Mouse (Mus musculus) T-helper 17 cell (primary cell): ENCODE measurements at regions not wholly inside any gene's neighbourhood (a gene's known extent, or its start where the extent isn't known, plus 50 kb on each side); places are given as distances from the start of the nearest gene placed in this dataset.

Experiments used
- in situ Hi-C, 2 experiments: fragments of 300-600 bp; cut with MboI, MseI; formaldehyde crosslinking; loops; 1 replicate in 1 of 2; 2 replicates in 1 of 2; pipeline ENCODE4 v1.15.1; 2025; ENCODE audit warnings: high pct_unique_total_duplicates in 2 of 2

DNA sequence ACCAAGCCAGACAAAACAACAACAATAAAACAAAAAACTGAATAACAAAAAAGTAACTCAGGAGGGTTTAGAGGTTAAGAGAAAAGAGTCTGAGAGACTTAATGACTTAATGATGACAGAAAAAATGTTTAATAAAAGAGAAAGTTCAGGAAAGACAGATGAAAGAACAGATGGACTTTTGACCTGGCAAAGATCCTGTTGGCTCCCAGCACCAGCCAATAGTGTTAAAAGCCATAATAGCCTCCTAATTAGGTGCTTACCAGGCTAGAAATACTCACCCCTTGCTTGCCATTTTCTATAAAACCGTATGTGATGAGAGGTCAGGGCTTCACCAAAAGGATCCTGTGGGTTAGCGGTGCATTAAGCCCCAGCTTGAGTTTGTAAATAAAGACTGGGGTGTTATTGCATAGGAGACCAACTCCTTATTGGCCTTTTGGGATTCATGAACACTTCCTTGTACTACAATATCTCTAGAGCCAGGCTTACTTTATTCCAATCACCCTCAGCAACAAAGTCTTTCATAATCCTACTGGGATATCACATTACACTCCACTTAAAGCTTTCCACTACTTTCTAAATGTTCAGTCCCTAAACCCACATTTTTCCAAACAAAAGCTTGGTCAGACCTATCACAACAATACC, 282.1 kb upstream of the Rasa1 start:
- in situ Hi-C loops = no loop called here

DNA sequence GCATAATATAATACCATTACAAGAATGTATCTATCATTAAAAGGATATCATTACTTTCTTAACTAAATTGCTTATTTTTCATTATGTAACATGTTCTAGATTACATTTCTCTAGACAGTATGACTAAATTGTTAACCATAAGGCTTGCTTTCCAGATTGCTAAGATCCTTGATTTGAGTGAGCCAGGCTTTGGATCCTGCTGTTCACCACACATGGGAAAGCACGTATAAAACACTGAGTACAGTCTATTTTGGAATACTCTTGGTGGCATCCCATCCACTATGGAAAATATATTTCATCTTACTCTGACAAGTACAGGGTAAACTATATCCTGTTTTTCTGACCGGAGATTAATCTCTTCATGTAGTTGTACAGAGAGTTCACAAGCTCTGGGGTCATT, 268.9 kb upstream of the Rasa1 start:
- in situ Hi-C loops = no loop called here

DNA sequence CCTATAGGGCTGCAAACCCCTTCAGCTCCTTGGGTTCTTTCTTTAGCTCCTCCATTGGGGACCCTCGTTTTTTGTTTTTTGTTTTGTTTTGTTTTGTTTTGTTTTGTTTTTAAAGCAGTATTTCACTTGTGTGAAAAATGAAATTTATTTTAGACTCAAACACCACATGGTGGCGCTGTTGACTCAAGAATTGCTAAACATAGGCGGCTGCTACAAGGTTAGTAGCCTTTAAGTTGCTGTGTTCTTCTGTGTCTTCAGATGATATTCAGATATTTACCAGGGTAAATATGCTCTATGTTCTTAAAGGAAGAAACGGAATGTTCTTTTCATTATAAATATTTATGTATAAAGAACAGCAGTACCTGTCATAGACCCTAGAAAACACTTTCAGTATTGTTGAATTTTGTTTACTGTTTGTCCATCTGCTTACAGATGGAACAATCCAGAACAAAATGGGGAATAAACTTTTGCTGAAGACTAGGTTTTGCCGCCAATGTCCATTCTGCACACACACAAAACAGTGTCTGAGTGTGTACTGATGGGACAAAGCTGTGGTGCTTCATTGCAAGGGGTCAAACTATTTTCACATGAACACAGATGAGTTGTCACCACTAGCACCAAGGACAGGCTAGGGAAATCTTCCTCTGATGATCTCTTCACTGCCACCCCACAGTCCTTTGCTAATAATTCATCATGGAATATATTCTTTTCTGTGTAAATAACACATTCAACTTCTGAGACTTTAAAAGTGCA, 267.3 kb upstream of the Rasa1 start:
- in situ Hi-C loops = no loop called here

DNA sequence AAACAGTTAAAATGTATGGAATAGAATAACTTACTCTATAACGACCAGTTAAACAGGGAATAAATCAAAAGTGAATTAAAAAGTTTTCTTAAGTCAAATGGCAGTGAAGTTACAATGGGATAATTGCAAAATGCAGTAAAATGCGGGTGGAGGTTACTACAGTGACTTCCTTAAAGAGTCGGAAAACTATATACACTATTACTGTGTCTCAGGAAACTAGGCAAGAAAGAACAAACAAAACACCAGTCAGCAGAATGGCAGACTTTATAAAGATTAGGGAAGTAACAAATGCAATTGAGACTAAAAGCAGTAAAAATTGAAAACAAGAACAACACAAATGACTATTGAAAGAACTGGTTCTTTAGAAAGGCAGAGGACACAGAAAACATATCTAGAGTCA, 264.1 kb upstream of the Rasa1 start:
- in situ Hi-C loops = no loop called here

DNA sequence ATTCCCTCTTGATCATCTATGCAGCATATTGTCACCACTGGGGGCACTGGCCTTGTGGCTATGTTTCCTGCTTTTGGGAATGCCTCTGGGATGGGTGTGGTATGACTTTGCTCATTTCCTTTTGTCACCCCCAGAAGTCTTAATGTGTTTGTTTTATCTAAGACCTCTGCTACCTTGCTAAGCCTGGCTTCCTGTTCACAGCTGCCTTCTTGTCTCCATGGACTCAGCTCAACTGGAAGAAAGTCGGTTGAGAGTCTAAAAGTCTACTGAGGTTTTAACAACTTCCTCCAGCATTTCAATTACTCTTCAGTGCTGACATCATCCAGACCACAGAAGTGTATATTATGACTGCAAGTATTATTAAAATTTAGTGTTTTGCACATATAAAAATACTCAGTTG, 220.7 kb upstream of the Rasa1 start:
- in situ Hi-C loops = loop anchor here (5.0 to 10.0 kb wide), 3 partner anchors 55 to 82 kb away; no protein-coding TSS in a partner anchor

DNA sequence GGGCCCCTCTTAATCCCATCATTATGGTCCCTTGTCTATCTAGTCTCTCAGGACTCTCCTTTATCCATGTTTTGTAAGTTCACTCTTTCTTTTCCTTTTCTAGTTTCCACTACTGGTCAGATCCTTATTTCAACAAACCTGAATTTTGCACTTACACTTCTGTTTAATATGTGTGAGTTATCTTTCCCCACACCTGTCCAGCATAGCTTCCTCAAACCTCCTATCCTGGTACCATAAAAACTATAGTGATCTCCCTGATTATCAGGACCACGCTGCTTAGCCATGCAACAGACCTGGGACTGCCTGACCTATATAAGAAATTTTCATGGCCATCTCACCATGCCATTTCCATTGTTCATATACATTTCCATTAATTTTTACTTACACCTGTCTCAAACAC, 219.6 kb upstream of the Rasa1 start:
- in situ Hi-C loops = loop anchor here (5.0 to 10.0 kb wide), 3 partner anchors 54 to 81 kb away; no protein-coding TSS in a partner anchor

DNA sequence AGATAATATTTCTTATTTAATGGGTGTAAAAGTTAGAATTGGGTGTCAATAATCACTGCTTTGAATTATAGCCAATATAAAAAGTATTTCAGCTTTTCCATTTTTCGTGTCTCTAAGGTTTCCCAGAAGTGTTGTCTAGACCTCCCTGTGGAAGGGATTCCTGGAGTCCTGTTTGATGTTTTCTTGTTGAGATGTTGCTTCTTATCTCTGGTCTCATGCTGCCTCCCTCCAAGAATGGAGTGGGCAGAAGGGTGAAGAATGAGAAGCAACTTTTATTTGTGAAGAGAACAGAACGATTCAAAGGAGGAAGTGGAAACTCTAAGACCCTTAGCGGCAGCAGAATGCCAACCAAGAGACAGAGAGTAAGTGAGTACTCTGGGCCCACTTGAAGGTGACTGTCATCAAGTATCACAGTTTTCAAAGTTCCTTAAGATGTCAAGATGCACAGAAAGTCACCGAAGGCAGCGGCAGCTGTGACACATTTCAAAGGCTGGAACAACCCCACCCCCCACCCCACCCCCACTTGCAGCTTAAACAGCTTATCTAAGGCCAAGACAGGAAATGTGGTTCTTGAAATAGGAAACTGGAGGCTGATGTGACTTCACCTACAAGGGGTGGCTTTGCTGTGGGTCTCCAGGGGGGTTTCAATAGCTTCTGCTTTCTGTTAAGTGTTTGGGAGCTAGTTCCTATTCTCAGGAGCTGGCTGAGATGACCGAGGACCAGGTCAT, 218.6 kb upstream of the Rasa1 start:
- in situ Hi-C loops = loop anchor here (5.0 to 10.0 kb wide), 3 partner anchors 53 to 80 kb away; no protein-coding TSS in a partner anchor

DNA sequence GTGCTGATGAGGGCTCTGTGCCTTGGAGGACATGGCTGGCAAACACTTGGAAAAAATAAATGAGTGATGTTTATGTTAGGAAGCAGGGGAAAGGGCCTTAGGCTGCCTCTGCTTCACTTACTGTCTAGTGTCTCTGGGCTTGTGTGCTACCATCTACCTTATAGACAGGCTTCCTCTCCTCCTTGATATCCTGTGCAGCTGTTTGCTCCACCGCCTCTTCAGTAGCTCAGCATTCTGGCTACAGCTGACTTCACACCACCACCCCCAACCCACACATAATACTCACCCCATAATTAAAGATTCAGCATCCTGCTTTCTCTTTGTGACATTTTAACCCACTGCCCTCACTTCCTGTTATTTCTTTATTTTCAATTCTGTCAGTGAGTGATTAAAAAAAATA, 217.9 kb upstream of the Rasa1 start:
- in situ Hi-C loops = loop anchor here (5.0 to 10.0 kb wide), 3 partner anchors 52 to 80 kb away; no protein-coding TSS in a partner anchor

DNA sequence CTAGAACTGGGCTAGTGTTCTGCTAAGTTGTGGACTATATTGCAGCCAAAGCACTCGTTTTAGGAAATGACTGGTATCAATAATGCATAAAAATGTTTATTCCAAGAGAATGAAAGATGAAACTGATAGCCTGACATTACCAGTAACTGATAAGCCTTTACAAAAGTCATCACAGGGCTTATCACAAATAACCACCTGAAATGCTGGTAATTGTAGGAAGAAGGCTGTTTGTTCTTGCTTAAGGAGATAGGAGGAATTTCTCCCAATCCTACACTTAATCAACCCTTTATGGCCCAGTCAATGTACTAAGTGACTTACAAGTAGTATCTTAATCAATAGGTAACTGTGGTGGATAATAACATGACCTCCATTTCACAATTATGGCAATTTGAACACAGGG, 217.1 kb upstream of the Rasa1 start:
- in situ Hi-C loops = loop anchor here (5.0 to 10.0 kb wide), 3 partner anchors 51 to 79 kb away; no protein-coding TSS in a partner anchor

DNA sequence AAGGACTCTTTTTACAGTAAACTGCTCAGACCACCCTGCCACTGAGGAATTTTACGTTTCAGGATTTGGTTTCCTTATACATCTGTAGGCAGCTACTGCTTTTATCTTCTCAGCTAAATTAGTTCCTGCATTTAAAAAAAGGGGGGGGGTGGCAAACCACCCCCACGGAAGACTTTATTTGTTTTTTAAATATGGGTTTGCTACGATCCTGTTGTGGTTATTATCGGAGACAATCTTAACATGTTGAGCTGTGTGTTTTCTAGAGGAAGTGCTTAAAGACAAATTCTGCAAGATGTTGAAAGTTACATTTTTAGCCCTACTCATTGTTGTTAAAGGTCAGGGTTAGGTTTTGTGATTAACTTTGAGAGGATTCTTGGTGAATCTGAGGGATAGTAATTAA, 216.1 kb upstream of the Rasa1 start:
- in situ Hi-C loops = loop anchor here (5.0 to 10.0 kb wide), 3 partner anchors 50 to 78 kb away; no protein-coding TSS in a partner anchor

DNA sequence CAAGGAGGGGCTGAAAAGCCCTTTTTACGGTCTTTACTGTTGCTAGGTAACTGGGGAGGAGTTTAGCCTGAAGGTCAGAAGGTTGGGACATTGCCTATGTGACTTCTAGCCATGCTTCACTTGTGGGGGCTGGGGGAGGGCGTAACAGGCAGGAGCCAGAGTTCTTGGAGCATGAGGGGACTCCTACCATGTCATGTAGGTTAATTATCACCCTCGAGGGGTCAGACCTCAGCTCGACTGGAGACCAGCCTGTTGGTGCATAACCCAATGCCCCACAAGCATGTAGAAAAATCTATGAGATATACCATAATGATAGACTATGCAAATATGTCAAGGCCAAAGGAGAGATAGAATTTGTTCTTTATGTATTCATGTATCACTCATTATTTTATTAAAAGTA, 215.1 kb upstream of the Rasa1 start:
- in situ Hi-C loops = loop anchor here (10.0 kb wide), 2 partner anchors 49 to 59 kb away; no protein-coding TSS in a partner anchor

DNA sequence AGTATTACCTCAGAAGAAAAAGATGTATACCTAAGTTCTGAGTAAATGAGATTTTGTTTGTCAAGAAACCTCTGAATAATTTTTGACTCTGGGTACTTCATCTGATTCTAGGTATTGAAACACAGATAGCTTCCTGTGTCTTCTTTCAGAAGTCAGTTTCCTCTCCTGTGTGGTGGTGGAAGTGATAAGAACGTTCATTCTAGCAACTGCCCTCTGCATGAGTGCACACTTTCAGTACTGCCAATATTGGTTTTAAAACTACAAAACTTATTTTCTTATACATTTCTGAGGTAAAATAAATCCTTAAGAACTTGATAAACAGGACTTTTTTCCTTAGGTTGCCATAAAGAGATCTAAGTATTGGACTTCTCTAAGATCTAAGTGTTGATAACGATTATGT, 209.8 kb upstream of the Rasa1 start:
- in situ Hi-C loops = loop anchor here in 1 of 2 experiments (5.0 kb wide), 1 partner anchor 206 kb away; no protein-coding TSS in a partner anchor

DNA sequence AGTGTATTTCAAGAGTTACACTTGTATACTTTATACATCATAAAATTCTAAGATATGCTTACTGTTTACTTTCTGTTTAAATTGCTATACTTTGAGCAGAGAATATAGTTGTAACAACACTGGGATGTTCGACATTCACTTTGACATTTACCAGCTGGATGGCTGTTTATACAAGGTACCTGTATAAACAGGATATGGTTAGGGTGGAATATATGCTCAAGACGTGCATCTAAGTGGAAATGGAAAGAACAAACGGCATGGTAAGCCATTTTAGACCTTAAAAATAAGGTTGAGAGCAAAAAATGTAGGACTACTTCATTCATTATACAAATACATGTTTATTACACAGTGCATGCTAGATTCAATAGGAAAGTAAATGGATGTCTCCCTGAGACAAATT, 195.9 kb upstream of the Rasa1 start:
- in situ Hi-C loops = no loop called here

DNA sequence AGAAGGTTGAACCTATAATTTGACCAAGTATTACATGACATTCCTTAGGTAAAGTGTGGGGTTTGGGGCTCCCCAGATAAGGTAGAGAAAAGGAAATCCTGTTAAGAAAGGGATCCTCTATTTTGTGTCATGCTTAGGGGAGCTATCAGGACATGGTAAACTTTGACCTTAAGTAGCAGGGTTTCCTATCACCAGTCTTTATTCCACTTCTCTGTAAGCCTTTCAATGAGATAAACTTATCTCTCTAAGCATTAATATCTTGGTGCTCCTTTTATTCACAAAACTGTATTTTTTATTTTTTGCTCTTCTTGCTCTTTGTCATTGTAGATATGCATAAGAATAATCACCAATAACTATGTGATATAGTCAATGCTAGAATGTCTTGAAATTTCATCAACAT, 194.4 kb upstream of the Rasa1 start:
- in situ Hi-C loops = no loop called here

DNA sequence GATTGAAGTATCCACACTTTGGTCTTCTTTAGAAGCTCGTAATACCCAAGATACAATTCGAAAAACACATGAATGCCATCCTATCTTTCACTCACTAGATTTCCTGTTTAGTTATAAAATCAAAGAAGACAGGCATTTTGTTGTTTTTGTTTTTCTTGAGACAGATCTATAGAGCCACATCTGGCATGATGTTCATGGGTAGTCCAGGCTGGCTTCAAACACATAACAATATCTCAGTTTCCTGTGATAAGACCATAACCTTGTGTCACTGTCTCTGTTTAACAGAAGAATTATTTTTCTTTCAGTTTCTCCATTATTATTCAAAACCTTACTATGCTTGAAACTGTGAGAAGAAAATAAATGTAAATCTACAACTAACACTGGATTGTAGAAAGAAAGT, 190.5 kb upstream of the Rasa1 start:
- in situ Hi-C loops = no loop called here

DNA sequence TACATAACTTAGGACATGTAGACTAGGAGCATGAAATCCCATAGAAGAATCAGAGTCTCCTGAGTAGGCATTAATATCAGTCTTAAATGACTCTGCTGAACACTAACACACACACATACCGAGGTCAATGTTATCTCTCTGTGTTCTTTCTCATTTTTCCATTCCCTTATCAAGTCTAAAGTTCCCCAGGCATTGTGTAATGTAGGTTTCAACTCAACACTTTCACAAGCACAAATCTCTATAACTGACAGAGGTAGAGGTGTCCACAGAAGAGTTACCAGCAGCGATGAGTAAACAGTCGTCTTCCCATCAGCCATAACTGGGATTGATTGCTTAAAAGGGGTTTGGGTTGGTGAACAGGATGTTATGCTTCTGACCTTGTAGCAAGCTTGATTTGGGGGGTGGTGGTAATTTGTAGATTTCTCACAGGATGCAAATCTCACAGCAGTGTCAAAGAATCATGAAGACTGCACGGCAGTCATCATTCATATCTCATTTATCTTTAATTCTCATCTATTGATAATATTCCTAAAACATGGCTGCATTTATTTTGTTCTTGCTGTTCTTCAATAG, 187.4 kb upstream of the Rasa1 start:
- in situ Hi-C loops = no loop called here

DNA sequence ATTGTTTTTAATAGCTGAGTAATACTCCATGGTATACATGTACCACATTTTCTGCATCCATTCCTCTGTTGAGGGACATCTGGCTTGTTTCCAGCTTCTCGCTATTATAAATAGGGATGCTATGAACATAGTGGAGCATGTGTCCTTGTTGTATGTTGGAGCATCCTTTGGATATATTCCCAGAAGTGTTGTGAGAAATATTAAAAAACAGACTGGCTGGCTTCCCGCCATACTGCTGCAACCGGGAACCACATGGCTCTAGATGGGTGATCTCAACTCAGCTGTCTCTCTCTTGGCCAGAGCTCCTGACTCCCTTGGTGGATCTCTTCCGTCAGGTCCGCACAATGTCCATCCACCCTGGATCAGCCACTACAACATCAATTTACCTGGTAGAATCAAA, 182.4 kb upstream of the Rasa1 start:
- in situ Hi-C loops = no loop called here

DNA sequence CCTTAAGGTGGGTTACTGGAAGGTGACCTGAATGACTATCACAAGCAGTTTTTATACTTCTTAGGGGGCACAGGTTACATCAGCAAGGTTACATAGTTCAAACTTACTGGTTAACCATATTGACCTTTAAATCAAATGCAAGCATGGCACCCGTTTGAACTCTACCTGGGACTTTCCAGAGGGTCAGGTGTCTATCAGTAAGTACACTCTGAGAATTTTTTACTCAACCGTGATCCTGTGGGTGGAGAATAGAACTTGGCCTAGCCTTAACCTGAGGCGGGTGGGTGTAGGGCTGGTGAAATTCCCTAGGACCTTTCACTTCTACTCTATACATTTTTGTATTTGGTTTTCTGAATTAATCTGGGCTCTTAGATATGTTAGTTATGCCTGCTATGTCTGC, 170.5 kb upstream of the Rasa1 start:
- in situ Hi-C loops = loop anchor here in 1 of 2 experiments (10.0 kb wide), 1 partner anchor 45 kb away; no protein-coding TSS in a partner anchor

DNA sequence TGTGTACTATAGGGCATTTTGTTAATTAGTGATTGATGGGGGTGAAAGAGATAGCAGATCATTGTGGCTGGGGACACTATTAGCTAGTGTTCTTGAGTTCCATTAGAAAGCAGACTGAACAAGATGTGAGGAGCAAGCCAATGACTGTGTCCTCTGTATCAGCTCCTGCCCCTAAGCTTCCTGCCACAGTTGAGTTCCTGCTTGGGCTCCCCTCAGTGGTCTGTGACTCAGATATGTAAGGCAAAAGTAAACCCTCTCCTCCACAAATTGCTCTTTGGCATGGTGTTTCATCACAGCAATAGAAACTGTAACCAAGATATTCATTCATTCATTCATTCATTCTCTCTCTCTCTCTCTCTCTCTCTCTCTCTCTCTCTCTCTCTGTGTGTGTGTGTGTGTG, 169.7 kb upstream of the Rasa1 start:
- in situ Hi-C loops = loop anchor here in 1 of 2 experiments (10.0 kb wide), 1 partner anchor 46 kb away; no protein-coding TSS in a partner anchor

DNA sequence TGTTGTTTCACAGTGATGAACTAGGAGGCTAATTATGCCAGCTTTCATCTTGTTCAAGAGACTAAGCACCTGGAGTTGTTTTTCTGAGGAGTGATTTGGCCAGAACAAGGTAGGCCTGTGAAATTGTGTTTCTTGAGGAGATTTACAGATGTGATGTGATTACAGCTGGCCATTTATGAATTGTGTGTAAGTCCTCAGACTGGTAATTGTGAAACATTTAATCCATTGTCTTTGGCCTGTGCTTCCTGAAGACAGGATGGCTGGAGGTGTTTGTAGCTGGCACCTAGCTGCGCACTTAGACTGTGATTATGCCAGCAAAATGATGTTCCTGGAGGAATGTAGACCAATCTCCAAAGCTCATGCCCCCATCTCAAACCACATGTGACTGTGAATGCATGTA, 150.7 kb upstream of the Rasa1 start:
- in situ Hi-C loops = loop anchor here in 1 of 2 experiments (10.0 kb wide), 1 partner anchor 605 kb away; the partner anchor contains the start of gene Cox7c

DNA sequence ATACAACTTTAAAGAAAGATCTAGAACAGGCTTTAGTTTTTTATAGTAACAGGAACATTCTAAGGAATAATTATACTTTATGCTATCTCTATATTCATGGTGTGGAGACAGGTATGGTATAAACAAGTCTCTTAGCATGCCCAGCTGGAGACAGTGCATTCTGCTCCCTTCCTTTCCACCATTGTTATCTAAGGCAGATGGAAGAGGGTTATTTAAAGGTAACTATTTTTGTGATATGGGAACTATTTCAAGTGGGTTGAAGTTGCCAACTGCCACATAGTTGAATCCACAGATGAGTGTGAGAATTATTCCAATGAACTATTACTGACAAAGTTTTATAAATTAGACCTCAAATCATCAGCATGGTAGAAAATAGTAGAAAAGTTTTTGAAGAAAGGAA, 148.9 kb upstream of the Rasa1 start:
- in situ Hi-C loops = loop anchor here in 1 of 2 experiments (10.0 kb wide), 1 partner anchor 607 kb away; the partner anchor contains the start of gene Cox7c
